Mouse (Mus musculus) lung, postnatal 0 days (tissue): ENCODE measurements around the gene Timm44. TPM values are rescaled to one million over a fixed set of nuclear protein-coding genes. Genes with fewer than 3 reads are reported as not detected.
"Not testable (repeated sequence)": the region's sequence is repeated elsewhere in the genome, so short reads cannot be mapped to it uniquely, and the experiment has no call there.

Experiments
- ATAC-seq: fragments of 200-750 bp; cut with Nextera tagmentation; 2 replicates; pipeline ENCODE4 v1.8.0; 2017; ENCODE audit warnings: moderate library complexity
- DNase-seq: peaks from one replicate; pipeline ENCODE4 v3.0.0-alpha.2; 2016; ENCODE audit warnings: low spot score
- H3K27ac ChIP-seq: fragments of 300-500 bp; sonication (generic); 2 replicates; pipeline ENCODE4 v1.5.1; 2014; ENCODE audit warnings: antibody characterized with exemption, mild to moderate bottlenecking, low read length, mixed read lengths
- H3K27me3 ChIP-seq: fragments of 300-500 bp; sonication (generic); replicated peaks from 2 replicates; pipeline ENCODE4 v1.6.1; 2014; ENCODE audit warnings: low read length, mixed read lengths; ENCODE audit not compliant: insufficient read depth
- H3K36me3 ChIP-seq: fragments of 300-500 bp; sonication (generic); 2 replicates; pipeline ENCODE4 v1.6.1; 2014; ENCODE audit warnings: low read length, mixed read lengths; ENCODE audit not compliant: insufficient read depth
- H3K4me1 ChIP-seq: fragments of 300-500 bp; sonication (generic); 2 replicates; pipeline ENCODE4 v1.6.1; 2014; ENCODE audit warnings: antibody characterized with exemption, low read depth, low read length, mixed read lengths; ENCODE audit not compliant: insufficient read depth
- H3K4me2 ChIP-seq: fragments of 300-500 bp; sonication (generic); replicated peaks from 2 replicates; pipeline ENCODE4 v1.6.1; 2014; ENCODE audit warnings: low read depth, mild to moderate bottlenecking, low read length, moderate library complexity, mixed read lengths
- H3K4me3 ChIP-seq: fragments of 300-500 bp; sonication (generic); 2 replicates; pipeline ENCODE4 v1.5.1; 2014; ENCODE audit warnings: low read depth, low read length
- H3K9ac ChIP-seq: fragments of 300-500 bp; sonication (generic); replicated peaks from 2 replicates; pipeline ENCODE4 v1.6.1; 2014; ENCODE audit warnings: low read depth, mild to moderate bottlenecking
- H3K9me3 ChIP-seq: fragments of 300-500 bp; sonication (generic); 2 replicates; pipeline ENCODE4 v1.6.1; 2016; ENCODE audit warnings: low read length, mixed read lengths
- CTCF ChIP-seq: IDR thresholded peaks from 2 replicates; pipeline ENCODE4 v1.5.1; 2016; ENCODE audit warnings: antibody characterized with exemption, mild to moderate bottlenecking
- EP300 ChIP-seq: IDR thresholded peaks from 2 replicates; pipeline ENCODE4 v1.6.1; 2016; ENCODE audit warnings: antibody characterized with exemption, mild to moderate bottlenecking, control low read depth
- WGBS: fragments of 180-500 bp; shearing (Covaris S2); extraction: QIAGEN DNeasy Blood & Tissue Kit; methylation state at CpG from one replicate; pipeline ENCODE4 v1.1.7; 2014; 5-methylcytosine and 5-hydroxymethylcytosine counted together
- polyA plus RNA-seq: library from polyadenylated mRNA; unstranded; fragments of >200 nt; fragmentation: Nextera tagmentation; extraction: Ambion mirVana; gene quantifications from 2 replicates; pipeline ENCODE4 v1.2.1, GENCODE M21; 2015

The Timm44 gene
- polyA plus RNA-seq, 1 experiment from 2014 or later, result 36.1 TPM

- peaks cover 18% of the 10 kb centered on the region; the same call in 1 of the 2 replicates for H3K36me3 ChIP-seq
- H3K27me3 ChIP-seq, result no peaks in the 10 kb centered on the region
- no peaks in the 10 kb centered on the region for H3K4me1 ChIP-seq
- H3K4me3 ChIP-seq, result peak overlapping the region; percentile 55
- H3K9me3 ChIP-seq, result no peaks in the 10 kb centered on the region
- peak; percentile 60 for ATAC-seq
- DNase-seq, result peak; percentile 76
- H3K27ac ChIP-seq, result no peak overlapping the region
- peak overlapping the region; percentile 99 for H3K4me2 ChIP-seq
- no peak for TF ChIP-seq EP300
- peak; percentile 96 for TF ChIP-seq CTCF
- no peak overlapping the region for H3K9ac ChIP-seq
- WGBS, result 2% methylated on average over 35 of the region's 35 CpGs
These were observed 17.5 kb downstream of the Timm44 start for GRCm38 (mm10) chr8:4258233-4258632.

GRCm38 (mm10) chr8:4257350-4257749 lies 18.4 kb downstream of the Timm44 start:
- Histone ChIP-seq H3K36me3 (peaks cover 18% of the 10 kb centered on the region; the same call in 1 of the 2 replicates), H3K9ac (no peak overlapping the region), H3K4me2 (no peak overlapping the region), H3K9me3 (no peaks in the 10 kb centered on the region), H3K4me1 (peaks cover 3% of the 10 kb centered on the region; the same call in 1 of the 2 replicates), H3K27me3 (no peaks in the 10 kb centered on the region), H3K4me3 (no peak overlapping the region), H3K27ac (no peak overlapping the region)
- DNase-seq, result no peak
- no peak for ATAC-seq
- WGBS, result 82% methylated on average over 4 of the region's 4 CpGs
- TF ChIP-seq EP300, result no peak
- TF ChIP-seq CTCF, result no peak

GRCm38 (mm10) chr8:4256911-4257310 lies 18.8 kb downstream of the Timm44 start:
- no peak overlapping the region for H3K4me2 ChIP-seq
- TF ChIP-seq CTCF (no peak), EP300 (no peak)
- H3K27ac ChIP-seq, result no peak overlapping the region
- ATAC-seq, result no peak
- peaks cover 18% of the 10 kb centered on the region; the same call in 1 of the 2 replicates for H3K36me3 ChIP-seq
- H3K4me3 ChIP-seq, result no peak overlapping the region
- H3K4me1 ChIP-seq, result peaks cover 4% of the 10 kb centered on the region; the same call in 1 of the 2 replicates
- H3K9ac ChIP-seq, result no peak overlapping the region
- no peak for DNase-seq
- 48% methylated on average over 4 of the region's 4 CpGs for WGBS
- no peaks in the 10 kb centered on the region for H3K27me3 ChIP-seq
- no peaks in the 10 kb centered on the region for H3K9me3 ChIP-seq

- H3K9me3 ChIP-seq, H3K4me1 ChIP-seq, H3K9ac ChIP-seq, H3K36me3 ChIP-seq, H3K4me2 ChIP-seq, H3K4me3 ChIP-seq, H3K27me3 ChIP-seq, ATAC-seq, DNase-seq, H3K27ac ChIP-seq: not testable (repeated sequence)
- WGBS, result 79% methylated on average over 7 of the region's 7 CpGs
These were observed 20.2 kb downstream of the Timm44 start for GRCm38 (mm10) chr8:4255471-4255870.

- H3K36me3 ChIP-seq, result 0 out of 2 replicates have a peak, but pooled peaks cover 4% of the 10 kb centered on the region
- ATAC-seq (no peak), DNase-seq (peak; percentile 62)
- no peaks in the 10 kb centered on the region for H3K27me3 ChIP-seq
- TF ChIP-seq CTCF (peak; percentile 67), EP300 (no peak)
- H3K9ac ChIP-seq, result no peak overlapping the region
- no peak overlapping the region for H3K27ac ChIP-seq
- H3K4me2 ChIP-seq, result peak overlapping the region; percentile 86; the same call in 1 of the 2 replicates
- H3K9me3 ChIP-seq, result no peaks in the 10 kb centered on the region
- peaks cover 4% of the 10 kb centered on the region; the same call in 1 of the 2 replicates for H3K4me1 ChIP-seq
- 62% methylated on average over 6 of the region's 6 CpGs for WGBS
- no peak overlapping the region for H3K4me3 ChIP-seq
These were observed 21.7 kb downstream of the Timm44 start for GRCm38 (mm10) chr8:4254001-4254400.

GRCm38 (mm10) chr8:4252934-4253841 lies 22.5 kb downstream of the Timm44 start, which contains the start of gene Snapc2:
Snapc2 (plus strand) TSS chr8:4253080.
- Histone ChIP-seq H3K36me3 (0 out of 2 replicates have a peak, but pooled peaks cover 4% of the 10 kb centered on the region), H3K9ac (peak within 1 kb of the TSS; percentile 82), H3K9me3 (no peaks in the 10 kb centered on the region), H3K4me3 (peak within 1 kb of the TSS; percentile 85), H3K4me1 (peaks cover 4% of the 10 kb centered on the region; the same call in 1 of the 2 replicates), H3K27ac (peak within 1 kb of the TSS; percentile 74), H3K27me3 (no peaks in the 10 kb centered on the region), H3K4me2 (peak within 1 kb of the TSS; percentile 86)
- peak; percentile 95 for ATAC-seq
- TF ChIP-seq CTCF (no peak), EP300 (no peak)
- WGBS, result under 1% methylated on average over 69 of the region's 69 CpGs
- peak; percentile 97 for DNase-seq
